Mouse (Mus musculus) CH12.LX (cell line): ENCODE measurements around the gene Mrpl33. TPM values are rescaled to one million over a fixed set of nuclear protein-coding genes. Genes with fewer than 3 reads are reported as not detected.
A peak's percentile ranks its signal among the peaks of the same experiment; 100 is the strongest.

ENCODE experiments used
- DNase-seq: peaks from one replicate; pipeline ENCODE4 v3.0.0-alpha.2; 2013; ENCODE audit errors: extremely low read depth
- H3K27ac ChIP-seq: 2 replicates; pipeline ENCODE4 v1.5.1; 2012; ENCODE audit warnings: low read depth, mild to moderate bottlenecking, control low read depth, moderate library complexity; ENCODE audit not compliant: insufficient read depth
- H3K27me3 ChIP-seq: replicated peaks from 2 replicates; pipeline ENCODE3; 2012; ENCODE audit warnings: inconsistent platforms
- H3K36me3 ChIP-seq, 2 experiments: replicated peaks in 1 of 2; 2 replicates each; pipeline versions ENCODE3 to v1.6.1; 2012; ENCODE audit warnings: inconsistent platforms in 1 of 2, low read length in 1 of 2, mild to moderate bottlenecking in 1 of 2, mixed read lengths in 1 of 2, moderate library complexity in 1 of 2; ENCODE audit not compliant: control insufficient read depth in 1 of 2, insufficient read depth in 1 of 2
- H3K4me1 ChIP-seq, 2 experiments: 2 replicates each; pipeline ENCODE4 v1.6.1; 2012; ENCODE audit warnings: inconsistent platforms in 1 of 2, moderate library complexity in 1 of 2; ENCODE audit not compliant: insufficient read depth in 2 of 2, control insufficient read depth in 1 of 2
- H3K4me2 ChIP-seq: 2 replicates; pipeline ENCODE4 v1.6.1; 2012; ENCODE audit warnings: low read depth, mild to moderate bottlenecking, control low read depth; ENCODE audit not compliant: poor library complexity, insufficient read depth, severe bottlenecking
- H3K4me3 ChIP-seq, 3 experiments: fragments of 150-350 bp in 1 of 3; sonication (generic) in 1 of 3; replicated peaks in 1 of 3; 2 replicates each; pipeline versions ENCODE3 to v1.5.1; 2011 to 2012; ENCODE audit warnings: low read depth in 2 of 3, low read length in 2 of 3, mild to moderate bottlenecking in 2 of 3, moderate library complexity in 2 of 3, control low read depth in 1 of 3, improper control_type of control experiment in 1 of 3, inconsistent platforms in 1 of 3, mixed read lengths in 1 of 3; ENCODE audit not compliant: poor library complexity in 1 of 3
- H3K79me2 ChIP-seq: replicated peaks from 2 replicates; pipeline ENCODE4 v1.6.1; 2012; ENCODE audit warnings: mild to moderate bottlenecking, moderate library complexity; ENCODE audit not compliant: control insufficient read depth, poor library complexity, insufficient read depth, severe bottlenecking; ENCODE audit errors: extremely low read depth
- H3K9ac ChIP-seq: 2 replicates; pipeline ENCODE4 v1.6.1; 2012; ENCODE audit warnings: low read depth, mild to moderate bottlenecking, control low read depth, moderate library complexity; ENCODE audit not compliant: insufficient read depth
- H3K9me3 ChIP-seq: replicated peaks from 2 replicates; pipeline ENCODE3; 2012; ENCODE audit warnings: low read length, inconsistent platforms, mixed read lengths
- BHLHE40 ChIP-seq: IDR thresholded peaks from 2 replicates; pipeline ENCODE4 v1.6.1; 2011; ENCODE audit warnings: mild to moderate bottlenecking, low read depth, low read length, improper control_type of control experiment
- CHD1 ChIP-seq: IDR thresholded peaks from 2 replicates; pipeline ENCODE4 v1.6.1; 2012; ENCODE audit warnings: low read depth, low read length, improper control_type of control experiment, inconsistent platforms
- CHD2 ChIP-seq: IDR thresholded peaks from 2 replicates; pipeline ENCODE4 v1.6.1; 2011; ENCODE audit warnings: low read length, improper control_type of control experiment
- CTCF ChIP-seq, 2 experiments: IDR thresholded peaks in 1 of 2; conservative IDR thresholded peaks in 1 of 2; 2 replicates each; pipeline ENCODE4 v1.5.1; 2011 to 2012; ENCODE audit warnings: low read depth in 2 of 2, low read length in 2 of 2, improper control_type of control experiment in 1 of 2, inconsistent platforms in 1 of 2, mild to moderate bottlenecking in 1 of 2, moderate library complexity in 1 of 2
- E2F4 ChIP-seq: IDR thresholded peaks from 2 replicates; pipeline ENCODE4 v1.6.1; 2011; ENCODE audit warnings: low read depth, low read length, improper control_type of control experiment; ENCODE audit not compliant: insufficient replicate concordance
- ELF1 ChIP-seq: IDR thresholded peaks from 2 replicates; pipeline ENCODE4 v1.6.1; 2014; ENCODE audit warnings: low read depth, mild to moderate bottlenecking, inconsistent platforms, low read length, improper control_type of control experiment
- EP300 ChIP-seq: IDR thresholded peaks from 2 replicates; pipeline ENCODE4 v1.6.1; 2011; ENCODE audit warnings: low read length, improper control_type of control experiment
- ETS1 ChIP-seq: conservative IDR thresholded peaks from 2 replicates; pipeline ENCODE4 v1.6.1; 2012; ENCODE audit warnings: low read depth, mild to moderate bottlenecking, inconsistent platforms, low read length, improper control_type of control experiment, moderate library complexity
- GABPA ChIP-seq: IDR thresholded peaks from 2 replicates; pipeline ENCODE4 v1.6.1; 2012; ENCODE audit warnings: low read depth, low read length, improper control_type of control experiment, inconsistent platforms; ENCODE audit not compliant: insufficient replicate concordance
- HCFC1 ChIP-seq: IDR thresholded peaks from 2 replicates; pipeline ENCODE4 v1.6.1; 2012; ENCODE audit warnings: low read depth, mild to moderate bottlenecking, inconsistent platforms, low read length, improper control_type of control experiment
- IRF4 ChIP-seq: IDR thresholded peaks from 2 replicates; pipeline ENCODE4 v1.6.1; 2014; ENCODE audit warnings: low read depth, mild to moderate bottlenecking, inconsistent platforms, low read length, improper control_type of control experiment
- JUN ChIP-seq: IDR thresholded peaks from 2 replicates; pipeline ENCODE4 v1.6.1; 2011; ENCODE audit warnings: low read depth, mild to moderate bottlenecking, low read length, improper control_type of control experiment, moderate library complexity; ENCODE audit not compliant: insufficient read depth
- JUND ChIP-seq: conservative IDR thresholded peaks from 2 replicates; pipeline ENCODE4 v1.6.1; 2011; ENCODE audit warnings: low read depth, low read length, improper control_type of control experiment
- KAT2A ChIP-seq: IDR thresholded peaks from 2 replicates; pipeline ENCODE4 v1.6.1; 2012; ENCODE audit warnings: low read length, improper control_type of control experiment, inconsistent platforms; ENCODE audit not compliant: insufficient replicate concordance
- MAFK ChIP-seq: IDR thresholded peaks from 2 replicates; pipeline ENCODE4 v1.6.1; 2011; ENCODE audit warnings: low read length, improper control_type of control experiment; ENCODE audit not compliant: insufficient replicate concordance
- MAX ChIP-seq: IDR thresholded peaks from 2 replicates; pipeline ENCODE4 v1.6.1; 2011; ENCODE audit warnings: low read length, improper control_type of control experiment
- MAZ ChIP-seq: IDR thresholded peaks from 2 replicates; pipeline ENCODE4 v1.6.1; 2012; ENCODE audit warnings: low read depth, mild to moderate bottlenecking, inconsistent platforms, low read length, improper control_type of control experiment, moderate library complexity
- MEF2A ChIP-seq: IDR thresholded peaks from 2 replicates; pipeline ENCODE4 v1.6.1; 2014; ENCODE audit warnings: low read depth, mild to moderate bottlenecking, inconsistent platforms, low read length, improper control_type of control experiment, borderline replicate concordance
- MXI1 ChIP-seq: IDR thresholded peaks from 2 replicates; pipeline ENCODE4 v1.6.1; 2011; ENCODE audit warnings: mild to moderate bottlenecking, low read depth, low read length, improper control_type of control experiment
- MYC ChIP-seq: IDR thresholded peaks from 2 replicates; pipeline ENCODE4 v1.6.1; 2011; ENCODE audit warnings: low read depth, mild to moderate bottlenecking, improper control_type of control experiment, low read length
- NELFE ChIP-seq: IDR thresholded peaks from 2 replicates; pipeline ENCODE4 v1.6.1; 2011; ENCODE audit warnings: low read depth, low read length, improper control_type of control experiment
- NRF1 ChIP-seq: IDR thresholded peaks from 2 replicates; pipeline ENCODE4 v1.6.1; 2014; ENCODE audit warnings: low read depth, mild to moderate bottlenecking, inconsistent platforms, low read length, improper control_type of control experiment, moderate library complexity
- PAX5 ChIP-seq: IDR thresholded peaks from 2 replicates; pipeline ENCODE4 v1.6.1; 2012; ENCODE audit warnings: low read length, inconsistent platforms, mixed read lengths
- POLR2A ChIP-seq: IDR thresholded peaks from 2 replicates; pipeline ENCODE4 v1.6.1; 2011; ENCODE audit warnings: low read depth, mild to moderate bottlenecking, improper control_type of control experiment, low read length
- POLR2AphosphoS2 ChIP-seq: IDR thresholded peaks from 2 replicates; pipeline ENCODE4 v1.6.1; 2011; ENCODE audit warnings: low read depth, low read length, improper control_type of control experiment
- RAD21 ChIP-seq: IDR thresholded peaks from 2 replicates; pipeline ENCODE4 v1.6.1; 2011; ENCODE audit warnings: low read depth, mild to moderate bottlenecking, low read length, improper control_type of control experiment, moderate library complexity
- RCOR1 ChIP-seq: conservative IDR thresholded peaks from 2 replicates; pipeline ENCODE4 v1.6.1; 2012; ENCODE audit warnings: low read depth, mild to moderate bottlenecking, inconsistent platforms, low read length, improper control_type of control experiment
- SIN3A ChIP-seq: IDR thresholded peaks from 2 replicates; pipeline ENCODE4 v1.6.1; 2012; ENCODE audit warnings: low read length, improper control_type of control experiment, inconsistent platforms
- SMC3 ChIP-seq: IDR thresholded peaks from 2 replicates; pipeline ENCODE4 v1.6.1; 2011; ENCODE audit warnings: low read depth, low read length, improper control_type of control experiment
- TBP ChIP-seq: conservative IDR thresholded peaks from 2 replicates; pipeline ENCODE4 v1.6.1; 2011; ENCODE audit warnings: low read depth, low read length, improper control_type of control experiment
- TCF12 ChIP-seq: IDR thresholded peaks from 2 replicates; pipeline ENCODE4 v1.6.1; 2014; ENCODE audit warnings: low read depth, mild to moderate bottlenecking, inconsistent platforms, low read length, improper control_type of control experiment
- UBTF ChIP-seq: IDR thresholded peaks from 2 replicates; pipeline ENCODE4 v1.6.1; 2012; ENCODE audit warnings: low read depth, mild to moderate bottlenecking, inconsistent platforms, low read length, improper control_type of control experiment, moderate library complexity
- USF1 ChIP-seq: IDR thresholded peaks from 2 replicates; pipeline ENCODE4 v1.6.1; 2014; ENCODE audit warnings: low read depth, mild to moderate bottlenecking, inconsistent platforms, low read length, improper control_type of control experiment
- USF2 ChIP-seq: conservative IDR thresholded peaks from 2 replicates; pipeline ENCODE4 v1.6.1; 2011; ENCODE audit warnings: low read depth, low read length, improper control_type of control experiment
- ZC3H11A ChIP-seq: IDR thresholded peaks from 2 replicates; pipeline ENCODE4 v1.6.1; 2012; ENCODE audit warnings: low read depth, mild to moderate bottlenecking, inconsistent platforms, low read length, improper control_type of control experiment
- ZKSCAN1 ChIP-seq: IDR thresholded peaks from 2 replicates; pipeline ENCODE4 v1.6.1; 2012; ENCODE audit warnings: low read depth, inconsistent platforms, low read length, improper control_type of control experiment, borderline replicate concordance
- ZMIZ1 ChIP-seq: IDR thresholded peaks from 2 replicates; pipeline ENCODE4 v1.6.1; 2012; ENCODE audit warnings: low read depth, mild to moderate bottlenecking, inconsistent platforms, low read length, improper control_type of control experiment
- ZNF384 ChIP-seq: IDR thresholded peaks from 2 replicates; pipeline ENCODE4 v1.6.1; 2012; ENCODE audit warnings: low read depth, low read length, improper control_type of control experiment, inconsistent platforms
- dilution Hi-C: fragments of 300-500 bp; cut with MboI; formaldehyde crosslinking; loops from 2 replicates; pipeline ENCODE4 v1.14.3; 2020; ENCODE audit warnings: low sequenced_read_pairs; ENCODE audit not compliant: extremely low pct_unique_long_range_greater_than_20kb, extremely low pct_ligation_motif_present
- in situ Hi-C: fragments of 300-500 bp; cut with MboI; formaldehyde crosslinking; loops from 3 replicates; pipeline ENCODE4 v1.14.3; 2019; ENCODE audit warnings: low sequenced_read_pairs, low pct_ligation_motif_present, low pct_unique_long_range_greater_than_20kb, mixed read lengths
- polyA plus RNA-seq: library from polyadenylated mRNA; unstranded; fragments of >175 nt; gene quantifications from 2 replicates; pipeline ENCODE4 v1.2.1, GENCODE M21; 2012; ENCODE audit warnings: low read depth; ENCODE audit not compliant: insufficient read length
- total RNA-seq, 2 experiments: library from RNA; depleted of rRNA; stranded (reverse); fragments of 300-350 nt in 1 of 2; fragments of >200 nt in 1 of 2; gene quantifications; 2 replicates each; pipeline ENCODE4 v1.2.3; 2012 to 2014

Mrpl33 gene
- total and polyA plus RNA-seq, 3 experiments: 114 to 336 (median 168) TPM

DNA sequence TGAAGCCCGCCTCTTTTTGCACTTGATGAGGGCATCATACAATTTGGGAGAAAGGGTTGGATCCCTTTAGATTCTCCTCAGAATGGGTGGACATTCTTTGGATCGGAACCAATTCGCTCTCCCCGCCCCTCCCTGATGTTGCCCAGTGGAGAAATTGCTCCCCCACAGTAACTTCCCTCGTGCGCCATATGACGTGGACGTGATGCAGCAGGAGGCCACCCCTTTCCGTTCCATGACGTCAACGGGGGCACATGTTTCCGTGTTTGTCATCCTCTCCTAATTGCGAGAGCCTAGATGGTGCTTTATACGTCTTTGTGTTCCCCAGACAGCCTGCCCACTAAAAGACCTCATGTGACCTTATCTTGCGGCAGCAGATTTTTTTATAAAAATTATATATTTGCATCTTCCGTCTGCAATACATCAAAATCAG lies 101.6 kb downstream of the Mrpl33 start:
- Histone ChIP-seq H3K4me1 (peaks cover 0 to 30% of the 10 kb centered on the region in 2 experiments; a peak in 3 of 4 replicates), H3K27ac (peak overlapping the region; percentile 53), H3K36me3 (peaks cover 6 to 20% of the 10 kb centered on the region in 2 experiments), H3K4me3 (peak overlapping the region; percentile 61 to 82 (median 73)), H3K79me2 (no peaks in the 10 kb centered on the region), H3K27me3 (no peaks in the 10 kb centered on the region), H3K9ac (peak overlapping the region; percentile 69), H3K9me3 (no peaks in the 10 kb centered on the region), H3K4me2 (peak overlapping the region; percentile 18; the same call in 1 of the 2 replicates)
- peak; percentile 88 for DNase-seq
- TF ChIP-seq NRF1 (no peak), POLR2A (no peak), RCOR1 (no peak), ETS1 (peak; percentile 91), JUND (peak; percentile 58), MYC (peak; percentile 86), POLR2AphosphoS2 (no peak), MAFK (no peak), GABPA (peak; percentile 98), ZMIZ1 (no peak; the same call in 1 of the 2 replicates), CHD1 (0 out of 2 replicates have a peak, but pooled peaks have one; percentile 24), CTCF (conservative IDR thresholded peaks at IDR 0.05 in 1 of 2, IDR thresholded peaks at IDR 0.05 in 1 of 2; ENCODE audit: low read depth in 2 of 2, low read length in 2 of 2) (no peak), EP300 (peak; percentile 40; the same call in 1 of the 2 replicates), USF2 (0 out of 2 replicates have a peak, but pooled peaks have one; percentile 20), CHD2 (peak; percentile 42; the same call in 1 of the 2 replicates), TCF12 (no peak; the same call in 1 of the 2 replicates), TBP (no peak), SIN3A (peak; percentile 57; the same call in 1 of the 2 replicates), SMC3 (no peak), ZC3H11A (no peak), ELF1 (peak; percentile 77; the same call in 1 of the 2 replicates), MAX (peak; percentile 94), IRF4 (peak; percentile 62), E2F4 (no peak), ZKSCAN1 (no peak), KAT2A (no peak), UBTF (no peak), ZNF384 (no peak; the same call in 1 of the 2 replicates), NELFE (no peak; the same call in 1 of the 2 replicates), BHLHE40 (peak; percentile 94), RAD21 (no peak), JUN (peak; percentile 49), MXI1 (peak; percentile 72), USF1 (peak; percentile 39), PAX5 (no peak), MEF2A (peak; percentile 51; the same call in 1 of the 2 replicates), MAZ (peak; percentile 83; the same call in 1 of the 2 replicates), HCFC1 (peak; percentile 41)
- dilution Hi-C loops (no loop called here), in situ Hi-C loops (loop anchor here (10.0 kb wide), 1 partner anchor 436 kb away; the partner anchor contains the start of gene Fosl2)
